Mouse (Mus musculus) natural killer cell, adult 2 months (primary cell): ENCODE measurements around the gene Gatc.
"Not testable (repeated sequence)": the region's sequence is repeated elsewhere in the genome, so short reads cannot be mapped to it uniquely, and the experiment has no call there.

Source experiments
- DNase-seq, 2 experiments: peaks; one replicate each; pipeline ENCODE4 v3.0.0; 2022; ENCODE audit warnings: low spot score in 2 of 2

The Gatc gene

GRCm38 (mm10) chr5:115330955-115331354, 10.0 kb downstream of the Gatc start:
- no peak for DNase-seq

- peak; percentile 4 to 22 for DNase-seq
Measured at GRCm38 (mm10) chr5:115327610-115328548, 13.1 kb downstream of the Gatc start.

GRCm38 (mm10) chr5:115326875-115327609, 13.9 kb downstream of the Gatc start, which contains the start of gene Srsf9:
Srsf9 (plus strand) TSS chr5:115327177.
- peak; percentile 90 to 93 for DNase-seq

GRCm38 (mm10) chr5:115326256-115326831, 14.6 kb downstream of the Gatc start:
- DNase-seq: peak in 1 of 2 experiments; percentile 13

- DNase-seq: no peak
Measured at GRCm38 (mm10) chr5:115319004-115319940, 21.7 kb downstream of the Gatc start.

GRCm38 (mm10) chr5:115317645-115318328, 23.2 kb downstream of the Gatc start:
- no peak for DNase-seq

GRCm38 (mm10) chr5:115316968-115317644, 23.9 kb downstream of the Gatc start:
- no peak for DNase-seq

- DNase-seq: peak in 1 of 2 experiments; percentile 11
Measured at GRCm38 (mm10) chr5:115313668-115313943, 27.4 kb downstream of the Gatc start.

- DNase-seq: no peak
Measured at GRCm38 (mm10) chr5:115312816-115313667, 27.9 kb downstream of the Gatc start.

- no peak for DNase-seq
Measured at GRCm38 (mm10) chr5:115312354-115312753, 28.6 kb downstream of the Gatc start.

GRCm38 (mm10) chr5:115302190-115302589, 38.8 kb downstream of the Gatc start:
- not testable (repeated sequence) for DNase-seq

GRCm38 (mm10) chr5:115301615-115302014, 39.4 kb downstream of the Gatc start:
- no peak for DNase-seq

- DNase-seq: peak; percentile 99
Measured at GRCm38 (mm10) chr5:115300792-115301614, 40.0 kb downstream of the Gatc start, which contains the start of gene Dynll1. Dynll1 (minus strand) TSS chr5:115300999.

- no peak for DNase-seq
Measured at GRCm38 (mm10) chr5:115300035-115300744, 40.8 kb downstream of the Gatc start.

- no peak for DNase-seq
Measured at GRCm38 (mm10) chr5:115296347-115296746, 44.6 kb downstream of the Gatc start.

- DNase-seq: no peak
Measured at GRCm38 (mm10) chr5:115294173-115294572, 46.8 kb downstream of the Gatc start.

- DNase-seq: no peak
Measured at GRCm38 (mm10) chr5:115284735-115285134, 56.2 kb downstream of the Gatc start.
